Mouse (Mus musculus): ENCODE data around the gene Snapc1. TPM values are rescaled to one million over a fixed set of nuclear protein-coding genes. Genes with fewer than 3 reads are reported as not detected.

Gene Snapc1
- polyA plus RNA-seq, 1 experiment, result 167 TPM

DNA sequence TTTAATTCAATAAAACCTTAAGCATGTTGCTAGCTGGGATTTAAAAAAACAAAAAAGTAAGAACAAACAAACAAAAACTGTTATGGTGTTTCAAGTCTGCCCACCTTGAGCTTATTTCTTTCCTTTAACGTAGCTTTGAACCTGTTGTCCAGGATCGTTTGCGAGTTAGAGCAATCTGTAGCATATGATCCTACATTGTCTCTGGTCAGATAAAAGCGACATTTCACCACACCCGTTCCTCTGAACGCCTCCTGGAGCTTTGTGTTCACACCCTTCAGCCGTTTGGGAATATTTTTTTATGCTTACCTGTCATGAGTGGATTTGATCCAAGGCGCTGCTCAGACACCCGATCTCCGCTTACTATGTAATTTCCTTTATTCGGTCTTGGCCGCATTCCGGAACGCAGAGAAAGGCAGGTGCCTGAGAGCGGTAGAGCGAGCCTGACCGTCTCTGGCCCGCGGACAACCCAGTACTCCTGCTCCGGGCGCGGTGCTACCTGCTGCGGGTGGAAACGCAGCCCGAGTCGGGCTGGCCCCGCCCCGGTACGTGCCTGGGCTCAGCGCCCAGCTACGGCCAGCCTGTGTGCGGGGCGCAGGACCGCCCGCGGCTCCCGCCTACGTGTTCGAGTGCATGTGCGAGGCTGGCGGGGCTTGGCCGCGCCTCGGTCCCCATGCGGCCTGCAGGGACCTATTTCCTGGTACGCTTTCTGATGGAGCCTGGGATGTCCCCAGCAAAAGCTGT, 14.8 kb upstream of the Snapc1 start:
- Histone ChIP-seq H3K27ac (ENCODE audit: insufficient read depth, low read depth, low read length) (no peak overlapping the region), H3K4me1 (ENCODE audit: control insufficient read depth, insufficient read depth, low read length) (peaks cover 10% of the 10 kb centered on the region), H3K4me3 (ENCODE audit: insufficient read depth, low read depth, low read length) (peak overlapping the region; percentile 43)
- WGBS, result 19% methylated on average over 46 of the region's 46 CpGs
- TF ChIP-seq CTCF (IDR thresholded peaks at IDR 0.05; ENCODE audit: insufficient read depth, low read depth, low read length) (no peak), POLR2A (IDR thresholded peaks at IDR 0.05; ENCODE audit: insufficient read depth, low read depth, low read length) (no peak)

DNA sequence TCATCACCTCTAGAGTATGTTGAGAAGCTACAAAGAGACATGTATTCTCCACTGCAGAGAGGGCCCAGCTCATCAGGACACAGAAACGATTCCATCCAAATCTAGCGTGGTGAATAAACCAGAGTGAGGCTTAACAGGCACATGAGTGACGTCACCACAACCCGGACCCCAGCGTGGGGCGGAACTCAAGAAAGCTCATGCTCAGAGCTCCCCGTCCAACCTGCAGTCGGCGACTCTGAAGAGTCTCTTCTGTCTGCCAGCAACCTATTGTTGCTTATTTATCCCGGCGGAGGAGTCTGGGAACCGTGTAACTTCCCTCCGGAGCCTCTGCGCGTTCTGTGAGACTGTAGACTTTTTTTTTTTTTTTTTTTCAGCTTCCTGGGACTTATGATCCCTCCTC, 11.4 kb upstream of the Snapc1 start:
- Histone ChIP-seq H3K4me3 (ENCODE audit: insufficient read depth, low read depth, low read length) (peak overlapping the region; percentile 25), H3K27ac (ENCODE audit: insufficient read depth, low read depth, low read length) (no peak overlapping the region), H3K4me1 (ENCODE audit: control insufficient read depth, insufficient read depth, low read length) (peaks cover 11% of the 10 kb centered on the region)
- TF ChIP-seq CTCF (IDR thresholded peaks at IDR 0.05; ENCODE audit: insufficient read depth, low read depth, low read length) (no peak), POLR2A (IDR thresholded peaks at IDR 0.05; ENCODE audit: insufficient read depth, low read depth, low read length) (no peak)
- WGBS, result 3% methylated on average over 15 of the region's 15 CpGs

- no peak overlapping the region for H3K4me3 ChIP-seq (ENCODE audit: insufficient read depth, low read depth, low read length)
- 61% methylated on average over 14 of the region's 14 CpGs for WGBS
Observed at GRCm38 (mm10) chr12:73953420-73954186, 10.7 kb upstream of the Snapc1 start.

DNA sequence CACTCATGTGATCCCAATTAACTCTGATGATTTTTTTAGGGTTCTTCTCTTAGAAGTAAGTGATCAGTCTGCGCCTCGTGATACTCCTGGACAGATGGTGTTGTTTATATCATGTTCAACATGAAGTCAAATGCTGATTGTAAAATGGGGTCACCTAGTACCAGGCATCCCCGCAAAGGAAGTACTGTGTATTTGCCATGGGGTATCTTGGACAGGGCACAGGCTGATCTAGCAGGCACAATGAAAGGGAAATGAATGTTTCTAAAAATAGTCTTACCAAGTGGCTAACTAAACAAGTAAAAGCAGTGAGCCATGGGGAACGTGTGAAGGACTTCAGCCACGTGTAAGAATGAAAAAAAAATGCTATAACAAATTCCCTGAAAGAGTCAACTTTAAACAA, 9.5 kb upstream of the Snapc1 start:
- no peak for TF ChIP-seq POLR2A (IDR thresholded peaks at IDR 0.05; ENCODE audit: insufficient read depth, low read depth, low read length)
- TF ChIP-seq CTCF (IDR thresholded peaks at IDR 0.05; ENCODE audit: insufficient read depth, low read depth, low read length), result no peak
- WGBS, result 52% methylated on average over 5 of the region's 5 CpGs

More at GRCm38 (mm10) chr12:73953420-73954186, 10.7 kb upstream of the Snapc1 start:
- Histone ChIP-seq H3K4me1 (ENCODE audit: control insufficient read depth, insufficient read depth, low read length) (peaks cover 11% of the 10 kb centered on the region), H3K27ac (ENCODE audit: insufficient read depth, low read depth, low read length) (no peak overlapping the region)
- TF ChIP-seq CTCF (IDR thresholded peaks at IDR 0.05; ENCODE audit: insufficient read depth, low read depth, low read length) (no peak), POLR2A (IDR thresholded peaks at IDR 0.05; ENCODE audit: insufficient read depth, low read depth, low read length) (no peak)

GRCm38 (mm10) chr12:73957676-73958075, 6.6 kb upstream of the Snapc1 start:
- H3K27ac ChIP-seq (ENCODE audit: insufficient read depth, low read depth, low read length), result no peak overlapping the region
- 80% methylated on average over 3 of the region's 3 CpGs for WGBS
- no peak for TF ChIP-seq CTCF (IDR thresholded peaks at IDR 0.05; ENCODE audit: insufficient read depth, low read depth, low read length)
- no peak for TF ChIP-seq POLR2A (IDR thresholded peaks at IDR 0.05; ENCODE audit: insufficient read depth, low read depth, low read length)
- no peak overlapping the region for H3K4me3 ChIP-seq (ENCODE audit: insufficient read depth, low read depth, low read length)
- peaks cover 7% of the 10 kb centered on the region for H3K4me1 ChIP-seq (ENCODE audit: control insufficient read depth, insufficient read depth, low read length)

More for the DNA sequence above, 9.5 kb upstream of the Snapc1 start:
- Histone ChIP-seq H3K27ac (ENCODE audit: insufficient read depth, low read depth, low read length) (no peak overlapping the region), H3K4me3 (ENCODE audit: insufficient read depth, low read depth, low read length) (no peak overlapping the region), H3K4me1 (ENCODE audit: control insufficient read depth, insufficient read depth, low read length) (peaks cover 7% of the 10 kb centered on the region)

GRCm38 (mm10) chr12:73958830-73959229, 5.5 kb upstream of the Snapc1 start:
- Histone ChIP-seq H3K4me1 (ENCODE audit: control insufficient read depth, insufficient read depth, low read length) (peaks cover 3% of the 10 kb centered on the region), H3K27ac (ENCODE audit: insufficient read depth, low read depth, low read length) (no peak overlapping the region), H3K4me3 (ENCODE audit: insufficient read depth, low read depth, low read length) (no peak overlapping the region)
- 86% methylated on average over 2 of the region's 2 CpGs for WGBS
- TF ChIP-seq POLR2A (IDR thresholded peaks at IDR 0.05; ENCODE audit: insufficient read depth, low read depth, low read length) (no peak), CTCF (IDR thresholded peaks at IDR 0.05; ENCODE audit: insufficient read depth, low read depth, low read length) (no peak)

DNA sequence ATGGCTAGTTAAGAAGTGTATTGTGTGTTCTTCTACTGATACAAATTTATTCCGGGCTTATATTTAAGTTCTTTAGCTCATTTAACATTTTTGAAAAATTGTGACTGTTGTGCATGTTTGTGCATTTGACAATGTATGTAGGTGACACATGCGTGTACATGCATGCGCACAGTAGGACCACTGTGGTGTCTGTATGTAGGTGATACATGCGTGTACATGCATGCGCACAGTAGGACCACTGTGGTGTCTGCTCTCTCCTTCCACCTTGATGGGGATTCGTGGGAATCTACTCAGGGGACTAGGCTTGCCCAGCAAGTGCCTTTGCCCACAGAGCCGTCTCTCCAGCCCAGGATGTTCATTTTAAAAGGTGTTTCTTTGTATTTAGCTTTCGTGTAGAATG, 4.9 kb downstream of the Snapc1 start:
- no peak overlapping the region for H3K27ac ChIP-seq (ENCODE audit: insufficient read depth, low read depth, low read length)
- peaks cover 2% of the 10 kb centered on the region; the same call in 1 of the 2 replicates for H3K4me1 ChIP-seq (ENCODE audit: control insufficient read depth, insufficient read depth, low read length)
- no peak overlapping the region for H3K4me3 ChIP-seq (ENCODE audit: insufficient read depth, low read depth, low read length)
- WGBS, result 95% methylated on average over 8 of the region's 8 CpGs
- TF ChIP-seq CTCF (IDR thresholded peaks at IDR 0.05; ENCODE audit: insufficient read depth, low read depth, low read length) (no peak), POLR2A (IDR thresholded peaks at IDR 0.05; ENCODE audit: insufficient read depth, low read depth, low read length) (no peak)

DNA sequence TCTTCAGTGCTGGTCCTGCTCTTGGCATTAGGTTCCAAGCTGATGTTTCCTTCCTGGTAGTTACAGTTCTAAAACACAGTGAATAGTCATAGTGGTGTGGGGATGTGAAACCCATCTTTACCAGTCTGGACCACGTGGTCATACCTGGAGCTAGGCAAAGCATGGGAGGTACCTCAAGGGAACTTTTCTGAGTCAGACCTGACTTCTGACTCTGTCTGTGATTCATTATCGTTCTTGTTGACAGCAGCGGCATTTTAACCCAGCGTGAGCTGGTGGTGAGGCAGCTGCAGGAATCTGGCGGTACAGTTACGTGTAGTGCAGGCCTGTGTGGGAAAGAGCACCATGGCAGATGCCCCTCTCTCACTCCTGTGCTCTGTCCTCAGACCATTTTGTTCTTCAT, 10.3 kb downstream of the Snapc1 start:
- WGBS, result 90% methylated on average over 6 of the region's 6 CpGs
- H3K27ac ChIP-seq (ENCODE audit: insufficient read depth, low read depth, low read length), result no peak overlapping the region
- no peaks in the 10 kb centered on the region for H3K4me1 ChIP-seq (ENCODE audit: control insufficient read depth, insufficient read depth, low read length)
- no peak overlapping the region for H3K4me3 ChIP-seq (ENCODE audit: insufficient read depth, low read depth, low read length)
- TF ChIP-seq POLR2A (IDR thresholded peaks at IDR 0.05; ENCODE audit: insufficient read depth, low read depth, low read length) (no peak), CTCF (IDR thresholded peaks at IDR 0.05; ENCODE audit: insufficient read depth, low read depth, low read length) (no peak)

- Histone ChIP-seq H3K27ac (ENCODE audit: insufficient read depth, low read depth, low read length) (no peak overlapping the region), H3K4me3 (ENCODE audit: insufficient read depth, low read depth, low read length) (no peak overlapping the region), H3K4me1 (ENCODE audit: control insufficient read depth, insufficient read depth, low read length) (no peaks in the 10 kb centered on the region)
- TF ChIP-seq POLR2A (IDR thresholded peaks at IDR 0.05; ENCODE audit: insufficient read depth, low read depth, low read length), result no peak
- no peak for TF ChIP-seq CTCF (IDR thresholded peaks at IDR 0.05; ENCODE audit: insufficient read depth, low read depth, low read length)
- WGBS, result 88% methylated on average over 3 of the region's 3 CpGs
Observed at GRCm38 (mm10) chr12:73978144-73978543, 13.9 kb downstream of the Snapc1 start.
